Mouse (Mus musculus) heart, postnatal 0 days (tissue): Measurements from ENCODE around the gene Pabpn1l.

Source experiments
- CTCF ChIP-seq: IDR thresholded peaks from 2 replicates; pipeline ENCODE4 v1.5.1; 2016; ENCODE audit warnings: antibody characterized with exemption, control low read depth, low read depth
- EP300 ChIP-seq: IDR thresholded peaks from 2 replicates; pipeline ENCODE4 v1.6.1; 2016; ENCODE audit warnings: antibody characterized with exemption, low read depth

DNA sequence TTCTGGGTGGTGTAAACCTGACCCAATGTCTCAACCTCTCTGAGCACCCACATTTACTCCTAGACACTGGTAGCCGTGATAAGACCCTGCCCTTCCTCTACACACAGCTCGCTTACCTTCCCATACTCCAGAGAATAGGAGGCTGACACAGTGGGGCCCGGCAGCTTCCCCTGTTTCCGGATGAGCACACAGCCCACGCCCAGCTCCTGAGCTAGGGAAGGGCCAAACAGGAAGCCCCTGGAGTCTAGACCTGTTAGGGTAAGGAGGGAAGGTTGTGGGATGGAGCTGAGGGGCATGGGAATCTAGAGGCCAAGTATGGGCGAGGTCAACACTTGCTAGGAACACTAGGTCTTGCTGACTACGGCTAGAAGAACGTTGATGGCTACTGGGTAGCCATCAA lies 47.3 kb downstream of the Pabpn1l start:
- TF ChIP-seq CTCF (no peak), EP300 (no peak)
